Mouse (Mus musculus): ENCODE measurements around the gene Chrne.

- no peak for TF ChIP-seq POLR2A (IDR thresholded peaks at IDR 0.05; ENCODE audit: borderline replicate concordance, extremely low read depth, insufficient read depth, insufficient read length, poor library complexity, severe bottlenecking)
- TF ChIP-seq CTCF (IDR thresholded peaks at IDR 0.05; ENCODE audit: borderline replicate concordance, extremely low read depth, insufficient read depth, insufficient read length): no peak
These were observed 3.2 kb upstream of the Chrne start for GRCm38 (mm10) chr11:70621972-70622814.
